Mouse (Mus musculus) cerebellum, adult 11 months (tissue): Measurements from ENCODE around the gene Il31ra.

Source experiments
- DNase-seq: peaks from one replicate; pipeline ENCODE4 v3.0.0; 2022

Gene Il31ra

DNA sequence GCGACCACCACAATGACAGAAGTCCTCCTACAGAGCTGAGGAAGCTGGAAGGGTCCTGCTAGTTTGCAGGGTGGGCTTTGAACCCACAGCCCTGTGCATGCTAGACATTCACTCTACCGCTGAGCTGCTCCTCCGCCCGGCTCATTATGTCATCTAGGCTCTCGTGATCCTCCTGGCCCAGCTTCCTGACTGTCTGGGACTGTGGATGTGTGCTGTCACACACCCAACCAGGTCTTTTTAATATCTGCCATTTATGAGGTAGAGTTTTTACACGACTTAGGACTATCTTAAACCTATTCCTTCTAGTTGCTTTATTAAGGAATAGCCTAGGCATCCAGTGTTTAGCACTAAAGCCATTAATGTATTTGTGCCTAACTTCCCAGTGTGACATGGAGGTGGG, 88.7 kb downstream of the Il31ra start:
- no peak for DNase-seq

DNA sequence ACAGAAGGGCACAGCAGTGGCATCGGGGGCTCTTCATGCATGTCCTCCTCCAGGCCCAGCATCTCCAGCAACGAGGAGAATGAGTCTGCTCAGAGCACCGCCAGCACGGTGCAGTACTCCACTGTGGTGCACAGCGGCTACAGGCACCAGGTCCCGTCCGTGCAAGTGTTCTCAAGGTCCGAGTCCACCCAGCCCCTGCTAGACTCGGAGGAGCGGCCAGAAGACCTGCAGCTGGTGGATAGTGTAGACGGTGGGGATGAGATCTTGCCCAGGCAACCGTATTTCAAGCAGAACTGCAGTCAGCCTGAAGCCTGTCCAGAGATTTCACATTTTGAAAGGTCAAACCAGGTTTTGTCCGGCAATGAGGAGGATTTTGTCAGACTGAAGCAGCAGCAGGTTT, 90.3 kb downstream of the Il31ra start:
- DNase-seq: no peak

DNA sequence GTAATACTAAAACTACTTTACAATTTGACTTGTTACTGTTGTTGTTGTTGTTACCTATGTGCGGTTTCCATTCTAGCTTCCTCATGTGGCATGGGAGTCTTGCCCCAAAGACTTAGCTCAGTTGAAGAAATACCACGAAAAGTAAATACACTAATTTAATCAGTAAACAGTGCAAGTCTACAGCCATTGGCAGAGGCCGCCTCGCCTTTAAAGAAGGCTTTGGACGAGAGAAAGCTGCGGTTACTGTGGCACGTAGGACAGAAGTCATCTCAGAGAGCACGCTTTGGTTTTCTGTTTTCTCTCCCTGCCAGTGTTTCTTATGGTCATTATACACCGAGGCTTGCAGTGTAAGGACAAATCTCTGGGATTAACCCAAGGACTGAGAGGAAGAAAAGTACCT, 93.7 kb downstream of the Il31ra start:
- DNase-seq: no peak

DNA sequence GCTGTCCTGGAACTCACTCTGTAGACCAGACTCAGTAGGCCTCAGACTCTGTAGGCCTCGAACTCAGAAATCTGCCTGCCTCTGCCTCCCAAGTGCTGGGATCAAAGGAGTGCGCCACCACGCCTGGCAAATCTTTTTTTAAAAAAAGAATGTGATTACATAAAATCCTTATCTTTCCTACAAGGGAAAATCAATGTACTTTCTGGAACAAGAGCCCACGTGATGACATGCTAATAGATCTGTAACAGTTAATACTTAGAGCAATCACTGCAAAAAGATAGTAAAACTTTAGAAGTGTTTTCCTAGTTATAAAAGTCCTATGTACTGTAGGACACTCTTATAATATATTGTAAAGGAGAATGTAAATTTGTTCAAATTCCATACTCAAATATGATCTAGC, 94.1 kb downstream of the Il31ra start:
- DNase-seq: no peak

DNA sequence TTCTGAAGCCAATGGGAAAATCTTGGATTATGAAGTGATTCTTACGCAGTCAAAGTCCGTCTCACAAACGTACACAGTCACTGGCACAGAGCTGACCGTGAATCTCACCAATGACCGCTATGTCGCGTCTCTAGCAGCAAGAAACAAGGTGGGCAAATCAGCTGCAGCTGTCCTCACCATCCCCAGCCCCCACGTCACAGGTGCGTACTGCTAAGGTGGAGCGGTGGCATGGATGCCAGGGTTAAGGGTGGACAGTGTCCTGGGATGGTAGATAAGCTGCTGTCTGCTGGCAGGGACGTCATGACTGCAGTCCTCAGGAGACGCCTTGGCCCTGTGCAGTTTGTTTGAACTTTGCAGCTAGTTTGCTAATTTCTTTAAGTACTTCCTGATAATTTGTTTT, 99.6 kb downstream of the Il31ra start:
- DNase-seq: no peak

DNA sequence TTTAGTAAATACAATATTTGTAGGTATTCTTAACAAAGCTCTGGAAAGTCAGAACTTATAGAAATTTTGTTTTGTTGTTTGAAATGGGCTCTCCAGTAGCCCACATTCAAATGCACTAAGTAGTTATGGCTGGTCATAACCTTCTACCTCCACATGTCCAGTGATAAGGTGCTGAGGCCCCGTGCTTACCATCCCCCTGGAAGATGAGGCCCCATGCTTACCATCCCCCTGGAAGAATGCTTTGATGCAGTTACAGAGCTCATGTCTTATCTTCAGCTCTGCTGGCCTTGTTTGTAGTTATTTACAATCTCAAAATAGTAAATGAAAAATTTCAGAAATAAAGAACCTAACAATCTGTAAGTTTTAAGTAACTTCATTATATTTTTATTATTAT, 101.9 kb downstream of the Il31ra start:
- no peak for DNase-seq

DNA sequence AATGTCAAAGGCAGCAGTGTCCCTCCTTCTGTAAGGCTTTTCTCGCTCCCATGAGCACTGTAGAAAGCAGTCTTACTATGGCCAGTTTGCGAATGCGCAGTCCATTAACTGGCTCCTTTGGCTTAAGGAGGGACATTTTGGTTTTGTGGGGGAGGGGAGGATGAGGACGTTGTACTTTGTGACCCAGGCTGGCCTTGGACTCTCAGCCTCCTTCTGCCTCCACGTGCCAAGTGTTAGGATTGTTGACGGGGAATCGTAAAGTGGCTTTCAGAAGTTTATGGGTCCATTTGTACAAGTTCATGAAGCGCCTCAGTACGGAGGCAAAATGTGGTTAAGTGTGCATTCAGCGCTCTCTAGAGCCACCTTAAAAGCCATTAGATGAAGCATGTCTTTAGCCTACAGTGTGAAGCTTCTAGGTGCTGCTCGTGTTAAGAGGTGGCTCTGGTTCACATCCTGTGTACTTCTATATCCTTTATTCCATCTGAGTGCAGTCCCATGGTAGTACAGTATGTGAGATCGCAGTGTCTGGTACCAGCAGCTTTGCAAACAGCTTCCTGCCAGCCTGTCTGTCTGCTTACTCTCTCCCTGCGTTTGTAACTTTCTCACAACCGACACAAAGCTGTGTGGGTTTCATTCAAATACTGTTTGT, 102.4 kb downstream of the Il31ra start:
- no peak for DNase-seq

DNA sequence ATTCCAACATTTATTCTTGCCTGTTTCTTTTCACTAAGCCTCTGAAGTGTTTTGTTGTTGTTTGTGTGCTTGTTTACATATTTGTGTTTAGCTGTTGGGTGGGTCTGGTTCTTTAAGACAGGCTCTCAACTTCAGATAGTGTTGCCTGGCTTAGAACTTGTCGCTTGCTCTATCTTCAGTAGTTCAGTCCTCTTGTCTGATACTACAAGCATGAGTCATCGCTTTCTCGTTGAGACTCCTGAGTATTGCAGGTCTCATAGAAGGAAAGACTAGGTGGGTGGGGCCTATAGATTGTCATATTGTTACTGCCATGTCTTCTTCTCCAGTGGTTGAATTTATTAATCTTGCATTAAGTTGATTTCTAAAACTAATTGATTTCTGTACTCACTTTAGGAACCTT, 104.1 kb downstream of the Il31ra start:
- DNase-seq: no peak

DNA sequence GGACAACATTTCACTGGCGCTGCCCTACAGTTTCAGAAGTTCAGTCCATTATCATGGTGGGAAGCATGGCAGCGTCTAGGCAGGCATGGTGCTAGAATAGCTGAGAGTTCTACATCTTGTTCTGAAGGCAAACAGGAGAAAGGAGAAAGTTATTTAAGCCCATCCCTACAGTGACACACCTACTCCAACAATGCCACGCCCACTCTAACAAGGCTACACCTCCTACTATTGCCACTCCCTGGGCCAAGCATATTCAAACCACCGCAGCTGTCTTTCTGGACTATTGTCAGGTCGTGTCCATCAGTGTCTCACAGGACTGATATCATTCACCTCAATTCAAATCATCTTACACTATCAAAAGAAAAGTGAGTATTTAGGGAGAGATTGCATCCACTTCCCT, 107.5 kb downstream of the Il31ra start:
- DNase-seq: no peak

DNA sequence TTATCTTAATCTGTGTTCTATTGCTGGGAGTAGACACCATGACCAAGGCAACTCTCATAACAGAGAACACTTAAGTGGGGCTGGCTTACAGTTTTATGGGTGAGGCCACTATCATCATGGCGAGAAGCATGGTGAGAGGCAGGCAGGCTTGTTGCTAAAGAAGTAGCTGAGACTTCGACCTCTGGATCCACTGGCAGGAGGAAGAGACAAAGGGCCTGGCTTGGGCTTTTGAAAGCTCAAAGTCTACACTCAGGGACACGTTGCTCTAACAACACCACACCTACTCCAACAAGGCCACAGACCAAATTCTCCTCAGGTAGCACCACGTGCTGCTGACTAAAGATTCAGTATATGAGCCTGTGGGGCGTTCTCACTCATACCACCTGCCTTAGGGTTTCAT, 107.9 kb downstream of the Il31ra start:
- no peak for DNase-seq

DNA sequence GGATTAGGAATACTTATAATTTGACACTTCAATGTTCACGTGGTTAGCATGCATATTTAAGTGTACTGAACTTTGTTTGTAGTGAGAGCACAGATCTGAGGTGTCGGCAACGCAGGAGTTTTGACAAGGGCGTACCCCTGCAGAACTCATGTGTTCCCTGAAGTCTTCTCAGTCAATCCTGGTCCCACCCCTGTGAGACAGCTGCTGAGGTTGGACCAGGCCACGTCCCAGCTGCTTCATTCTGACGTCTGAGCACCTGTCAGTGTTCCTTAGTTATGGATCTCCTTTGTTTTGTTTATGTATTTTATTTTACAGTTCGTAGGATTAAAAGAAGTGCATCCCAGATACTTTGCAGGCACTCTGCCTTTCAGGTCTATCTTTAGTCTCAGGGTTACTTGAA, 111.1 kb downstream of the Il31ra start:
- DNase-seq: no peak

DNA sequence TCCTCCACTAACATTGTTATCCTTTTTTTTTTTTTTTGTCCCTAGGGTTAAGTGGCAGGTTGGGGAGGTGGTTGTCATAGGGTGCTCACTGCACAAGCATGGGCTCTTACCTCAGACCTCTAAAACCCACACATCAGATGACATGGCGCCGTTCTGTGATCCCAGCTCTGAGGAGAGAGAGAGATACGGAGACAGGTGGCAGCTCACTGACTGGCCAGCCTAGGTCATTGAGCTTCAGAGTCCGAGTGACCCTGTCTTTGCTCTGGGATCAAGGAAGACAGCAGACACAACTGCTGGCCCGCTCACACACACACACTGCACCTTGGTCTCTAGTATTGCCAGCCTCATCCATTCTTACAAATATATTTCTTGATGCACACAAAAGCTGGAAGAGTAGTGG, 111.6 kb downstream of the Il31ra start:
- no peak for DNase-seq

DNA sequence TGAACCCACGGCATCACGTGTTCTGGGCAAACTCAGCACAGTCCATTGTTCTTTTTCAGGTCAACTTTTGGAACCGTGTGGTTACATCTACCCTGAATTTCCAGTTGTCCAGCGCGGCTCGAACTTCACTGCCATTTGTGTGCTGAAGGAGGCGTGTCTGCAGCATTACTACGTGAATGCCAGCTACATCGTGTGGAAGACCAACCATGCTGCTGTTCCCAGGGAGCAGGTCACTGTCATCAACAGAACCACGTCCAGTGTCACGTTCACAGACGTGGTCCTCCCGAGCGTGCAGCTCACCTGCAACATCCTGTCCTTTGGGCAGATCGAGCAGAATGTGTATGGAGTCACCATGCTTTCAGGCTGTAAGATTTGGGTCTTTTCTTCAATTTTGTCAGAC, 114.2 kb downstream of the Il31ra start:
- no peak for DNase-seq

DNA sequence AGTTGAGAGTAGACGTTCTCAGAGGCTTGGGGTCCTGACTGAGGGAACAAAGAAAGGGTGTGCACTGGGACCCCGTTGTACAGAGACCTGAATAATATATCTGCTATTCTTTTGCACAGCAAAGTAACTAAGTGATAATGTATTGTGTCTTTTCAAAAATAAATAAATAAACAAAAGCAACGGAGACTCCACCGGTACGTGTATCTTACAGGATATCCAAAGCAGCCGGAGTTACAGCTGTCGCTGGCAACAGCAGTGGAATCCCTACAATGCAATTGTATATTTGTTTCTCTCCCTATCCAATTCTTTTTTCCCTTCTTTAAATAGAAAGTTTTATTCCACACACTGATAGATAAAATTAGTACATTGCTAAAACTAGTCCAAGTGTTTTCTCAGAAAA, 115.1 kb downstream of the Il31ra start:
- DNase-seq: no peak

DNA sequence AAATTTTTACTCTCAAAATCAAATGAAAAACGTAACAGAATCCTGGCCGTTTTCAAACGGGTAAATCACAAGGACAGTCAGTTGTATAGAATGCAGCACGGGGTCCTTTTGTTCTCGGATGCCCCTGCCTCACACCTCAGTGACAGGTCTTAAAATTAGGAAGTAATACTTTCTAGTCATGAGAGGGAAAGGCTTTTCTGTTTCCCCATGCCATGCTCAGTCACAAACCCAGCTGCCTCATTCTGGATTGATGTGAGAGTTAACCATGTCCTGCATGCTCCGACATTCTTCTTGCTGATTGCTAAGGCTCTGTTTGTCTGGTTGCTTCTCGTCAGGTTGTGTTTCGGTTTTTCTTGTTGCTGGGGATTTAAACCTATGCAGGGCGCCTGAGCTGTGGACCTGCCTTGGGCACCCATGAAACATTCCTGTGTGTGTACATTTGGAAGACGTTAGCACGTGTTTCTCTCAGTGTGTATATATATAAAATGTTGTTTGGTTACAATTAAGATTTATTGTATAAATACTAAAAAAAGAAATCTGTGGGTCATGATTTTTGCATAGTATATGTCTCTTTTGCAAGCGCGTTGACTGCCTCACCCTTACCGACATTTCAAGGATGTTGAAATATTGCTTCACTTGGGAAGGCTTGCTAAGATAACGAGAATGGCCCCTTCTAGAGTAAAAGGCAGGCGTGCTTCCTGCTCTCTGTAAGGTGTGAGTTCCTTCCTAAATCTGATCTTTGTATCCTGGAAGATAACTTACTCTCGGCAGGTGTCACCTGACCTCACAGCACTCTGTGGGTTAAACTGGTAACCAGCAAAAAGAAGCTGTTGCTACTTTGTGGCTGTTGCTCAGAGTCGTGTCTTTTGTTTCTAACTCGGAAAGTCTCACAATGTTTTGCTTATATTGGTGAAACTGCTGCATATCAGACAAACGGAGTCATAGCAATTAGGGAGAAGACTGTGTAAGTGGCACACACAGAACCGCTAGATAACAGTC, 120.1 kb downstream of the Il31ra start:
- no peak for DNase-seq

DNA sequence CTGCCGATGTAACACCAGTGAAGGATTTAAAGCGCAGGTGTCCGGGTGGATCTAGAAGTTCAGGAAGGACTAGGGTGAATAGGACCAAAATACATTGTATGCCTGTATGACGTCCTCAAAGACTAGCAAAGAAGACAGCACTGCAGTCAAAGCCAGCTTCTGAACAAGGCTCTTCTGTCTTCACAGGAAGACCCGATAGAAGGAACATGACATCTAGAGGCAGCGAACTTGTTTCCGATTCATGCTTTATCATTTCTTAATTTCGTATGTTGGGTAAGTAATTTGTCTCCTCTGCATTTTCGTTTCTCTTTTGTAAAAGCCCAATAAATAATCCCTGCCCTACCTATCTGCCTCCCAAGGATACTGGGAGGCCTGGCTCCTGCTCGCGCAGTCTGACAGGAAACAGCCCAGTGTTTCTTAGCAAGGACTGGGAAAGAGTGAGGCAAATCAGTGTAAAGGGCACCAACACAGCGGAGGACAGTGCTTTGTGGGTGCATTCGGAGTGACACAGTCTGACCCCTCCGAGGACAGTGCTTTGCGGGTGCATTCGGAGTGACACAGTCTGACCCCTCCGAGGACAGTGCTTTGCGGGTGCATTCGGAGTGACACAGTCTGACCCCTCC, 121.6 kb downstream of the Il31ra start:
- no peak for DNase-seq

DNA sequence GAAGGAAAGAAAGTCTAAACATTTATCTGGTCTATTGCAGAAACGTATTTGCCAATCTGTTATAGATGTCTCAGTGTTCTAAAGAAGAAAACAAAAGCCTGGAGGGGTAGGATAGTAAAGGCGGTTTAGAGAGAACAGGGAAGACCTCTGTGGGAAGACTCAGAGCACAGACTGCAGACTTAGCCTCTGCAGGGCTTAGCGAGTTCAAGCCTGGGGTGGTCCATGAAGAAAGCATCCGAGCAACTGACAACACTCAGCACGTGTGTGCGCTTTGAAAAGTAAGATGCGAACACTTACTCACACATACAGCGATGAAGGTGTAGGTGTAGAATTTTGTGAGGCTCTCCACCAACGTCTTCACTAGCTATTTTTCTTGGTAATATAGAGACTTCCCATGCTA, 123.0 kb downstream of the Il31ra start:
- no peak for DNase-seq
